Mouse (Mus musculus) gonadal fat pad, adult 2 months (tissue): Measurements from ENCODE around the gene Chpf. TPM values are rescaled to one million over a fixed set of nuclear protein-coding genes. Genes with fewer than 3 reads are reported as not detected.
A peak's percentile ranks its signal among the peaks of the same experiment; 100 is the strongest.

ENCODE experiments used
- DNase-seq: peaks from one replicate; pipeline ENCODE4 v3.0.0-alpha.2; 2012; ENCODE audit warnings: low read depth
- polyA plus RNA-seq: library from polyadenylated mRNA; depleted of rRNA; stranded (reverse); fragments of >200 nt; gene quantifications from 2 replicates; pipeline ENCODE4 v1.2.3, GENCODE M21; 2012; rRNA removed

Gene Chpf
- polyA plus RNA-seq, result 77.6 and 78.4 TPM in 2 replicates

GRCm38 (mm10) chr1:75478916-75479634 is at the start of gene Chpf, which contains the start of gene Tmem198:
Gene Chpf, minus strand, starts transcription at chr1:75479307.
Gene Tmem198, plus strand, starts transcription at chr1:75479532.
- no peak for DNase-seq

- DNase-seq, result no peak
Observed at GRCm38 (mm10) chr1:75524679-75525078, 45.6 kb upstream of the Chpf start.

GRCm38 (mm10) chr1:75521321-75522031 is 42.4 kb upstream of the Chpf start, which contains the start of gene Stk11ip:
Gene Stk11ip, plus strand, starts transcription at chr1:75521529.
- peak; percentile 49 for DNase-seq

- no peak for DNase-seq
Observed at GRCm38 (mm10) chr1:75519576-75519975, 40.5 kb upstream of the Chpf start.

GRCm38 (mm10) chr1:75518427-75518826 is 39.3 kb upstream of the Chpf start:
- DNase-seq, result no peak

GRCm38 (mm10) chr1:75517984-75518383 is 38.9 kb upstream of the Chpf start:
- DNase-seq, result no peak

GRCm38 (mm10) chr1:75516703-75517380 is 37.7 kb upstream of the Chpf start:
- DNase-seq, result no peak

GRCm38 (mm10) chr1:75512550-75512949 is 33.4 kb upstream of the Chpf start:
- DNase-seq, result no peak

- DNase-seq, result no peak
Observed at GRCm38 (mm10) chr1:75511437-75512210, 32.5 kb upstream of the Chpf start.

GRCm38 (mm10) chr1:75510154-75510553 is 31.0 kb upstream of the Chpf start:
- no peak for DNase-seq

GRCm38 (mm10) chr1:75509586-75509985 is 30.5 kb upstream of the Chpf start:
- no peak for DNase-seq

GRCm38 (mm10) chr1:75507006-75507405 is 27.9 kb upstream of the Chpf start, which contains the start of gene Inha:
Gene Inha, plus strand, starts transcription at chr1:75507077.
- DNase-seq, result no peak

- no peak for DNase-seq
Observed at GRCm38 (mm10) chr1:75505956-75506831, 27.1 kb upstream of the Chpf start, which contains the start of gene Obsl1. Gene Obsl1, minus strand, starts transcription at chr1:75506452.

GRCm38 (mm10) chr1:75505159-75505955 is 26.2 kb upstream of the Chpf start:
- DNase-seq, result no peak

GRCm38 (mm10) chr1:75504256-75505045 is 25.3 kb upstream of the Chpf start:
- no peak for DNase-seq

GRCm38 (mm10) chr1:75503651-75503980 is 24.5 kb upstream of the Chpf start:
- DNase-seq, result no peak

- DNase-seq, result no peak
Observed at GRCm38 (mm10) chr1:75502945-75503650, 24.0 kb upstream of the Chpf start.

GRCm38 (mm10) chr1:75501905-75502304 is 22.8 kb upstream of the Chpf start:
- DNase-seq, result no peak
